Mouse (Mus musculus): Measurements from ENCODE around the gene Lrrc9. TPM values are rescaled to one million over a fixed set of nuclear protein-coding genes. Genes with fewer than 3 reads are reported as not detected.

Gene Lrrc9
- 0.22 and 0.30 TPM in 2 replicates for polyA plus RNA-seq (2016; fragmentation: Nextera tagmentation; extraction: Ambion mirVana)

- ATAC-seq, result peak; percentile 86
- Histone ChIP-seq H3K4me3 (peak within 1 kb of the TSS; percentile 43), H3K36me3 (no peaks in the 10 kb centered on the region), H3K4me2 (peak within 1 kb of the TSS; percentile 65), H3K9ac (no peak within 1 kb of the TSS), H3K9me3 (replicated peaks) (no peaks in the 10 kb centered on the region), H3K27me3 (replicated peaks) (no peaks in the 10 kb centered on the region), H3K4me1 (peaks cover 5% of the 10 kb centered on the region; the same call in 1 of the 2 replicates), H3K27ac (no peak within 1 kb of the TSS)
- 2% methylated on average over 31 of the region's 31 CpGs for WGBS (ENCODE audit: insufficient replicate concordance)
Observed at GRCm38 (mm10) chr12:72441839-72442576, at the start of gene Lrrc9. Lrrc9 (plus strand) TSS chr12:72441866.

DNA sequence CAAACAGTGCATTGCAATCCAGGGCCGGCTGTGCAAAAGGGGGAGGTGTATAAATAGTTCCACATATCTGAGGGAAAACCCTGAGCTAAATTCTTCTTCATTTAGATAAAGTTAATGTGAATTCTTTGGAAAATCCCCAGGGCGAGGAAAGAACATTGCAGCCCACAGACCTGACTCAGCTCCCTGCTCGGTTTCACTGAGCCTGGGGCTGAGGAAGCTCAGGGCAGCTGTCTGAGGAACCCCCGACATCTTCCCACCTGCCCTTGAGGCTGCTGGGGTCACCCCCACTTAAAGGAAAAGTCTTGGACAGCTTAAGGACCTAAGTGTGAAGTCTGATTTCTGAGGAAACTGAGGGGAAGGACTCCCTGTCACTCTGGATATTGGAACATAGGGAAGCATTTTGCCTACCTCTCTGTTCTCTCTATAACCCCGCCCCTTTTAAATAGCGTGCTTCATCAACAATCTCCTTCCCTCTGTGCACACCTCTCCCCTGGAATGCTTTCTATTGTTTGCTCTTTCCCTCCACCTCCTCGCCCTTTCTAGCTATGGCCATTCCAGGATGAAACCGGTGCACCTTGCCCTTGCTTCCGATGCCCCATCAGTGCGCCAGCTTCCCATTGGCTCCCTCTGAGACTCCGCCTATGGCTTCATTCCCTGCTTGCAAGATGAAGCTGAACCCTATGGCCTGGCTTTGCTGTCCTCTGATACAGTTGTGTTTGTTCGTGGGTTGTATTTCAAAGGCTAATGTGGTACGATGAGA lies 48.4 kb upstream of the Lrrc9 start:
- 50% methylated on average over 13 of the region's 13 CpGs for WGBS (ENCODE audit: insufficient replicate concordance)

GRCm38 (mm10) chr12:72405031-72405430 lies 36.6 kb upstream of the Lrrc9 start:
- Histone ChIP-seq H3K36me3 (no peaks in the 10 kb centered on the region), H3K9me3 (replicated peaks) (no peaks in the 10 kb centered on the region), H3K4me1 (peaks cover 11% of the 10 kb centered on the region; the same call in 1 of the 2 replicates), H3K9ac (no peak overlapping the region), H3K27me3 (replicated peaks) (peaks cover 33% of the 10 kb centered on the region), H3K4me2 (no peak overlapping the region), H3K4me3 (no peak overlapping the region), H3K27ac (no peak overlapping the region)
- no peak for ATAC-seq
- 64% methylated on average over 5 of the region's 5 CpGs for WGBS (ENCODE audit: insufficient replicate concordance)

More for the DNA sequence above, 48.4 kb upstream of the Lrrc9 start:
- Histone ChIP-seq H3K9ac (no peak overlapping the region), H3K4me3 (no peak overlapping the region), H3K9me3 (replicated peaks) (no peaks in the 10 kb centered on the region), H3K4me2 (no peak overlapping the region), H3K36me3 (no peaks in the 10 kb centered on the region), H3K27me3 (replicated peaks) (no peaks in the 10 kb centered on the region), H3K27ac (no peak overlapping the region), H3K4me1 (no peaks in the 10 kb centered on the region)
- no peak for ATAC-seq

- Histone ChIP-seq H3K9ac (no peak overlapping the region), H3K9me3 (replicated peaks) (no peaks in the 10 kb centered on the region), H3K27ac (no peak overlapping the region), H3K4me1 (peaks cover 11% of the 10 kb centered on the region; the same call in 1 of the 2 replicates), H3K4me2 (peak overlapping the region; percentile 73), H3K27me3 (replicated peaks) (peaks cover 43% of the 10 kb centered on the region), H3K36me3 (no peaks in the 10 kb centered on the region), H3K4me3 (no peak overlapping the region)
- WGBS (ENCODE audit: insufficient replicate concordance), result 13% methylated on average over 11 of the region's 11 CpGs
- no peak for ATAC-seq
Observed at GRCm38 (mm10) chr12:72407146-72407545, 34.5 kb upstream of the Lrrc9 start.

GRCm38 (mm10) chr12:72407721-72408110 lies 34.0 kb upstream of the Lrrc9 start:
- WGBS (ENCODE audit: insufficient replicate concordance), result 0% methylated on average over 17 of the region's 17 CpGs
- Histone ChIP-seq H3K4me1 (peaks cover 11% of the 10 kb centered on the region; the same call in 1 of the 2 replicates), H3K27ac (no peak overlapping the region), H3K4me3 (peak overlapping the region; percentile 54), H3K9me3 (replicated peaks) (no peaks in the 10 kb centered on the region), H3K4me2 (peak overlapping the region; percentile 73), H3K36me3 (no peaks in the 10 kb centered on the region), H3K27me3 (replicated peaks) (peaks cover 43% of the 10 kb centered on the region), H3K9ac (no peak overlapping the region)
- ATAC-seq, result no peak

- peaks cover 11% of the 10 kb centered on the region; the same call in 1 of the 2 replicates for H3K4me1 ChIP-seq
- no peak overlapping the region for H3K9ac ChIP-seq
- no peak overlapping the region for H3K27ac ChIP-seq
- H3K27me3 ChIP-seq (replicated peaks), result peaks cover 43% of the 10 kb centered on the region
- no peaks in the 10 kb centered on the region for H3K9me3 ChIP-seq (replicated peaks)
- 1% methylated on average over 48 of the region's 63 CpGs for WGBS (ENCODE audit: insufficient replicate concordance)
- H3K4me3 ChIP-seq, result peak overlapping the region; percentile 54
- 0 out of 2 replicates have a peak, but pooled peaks have one; percentile 21 for ATAC-seq
- H3K4me2 ChIP-seq, result peak overlapping the region; percentile 73
- H3K36me3 ChIP-seq, result no peaks in the 10 kb centered on the region
Observed at GRCm38 (mm10) chr12:72408111-72408891, 33.4 kb upstream of the Lrrc9 start.

DNA sequence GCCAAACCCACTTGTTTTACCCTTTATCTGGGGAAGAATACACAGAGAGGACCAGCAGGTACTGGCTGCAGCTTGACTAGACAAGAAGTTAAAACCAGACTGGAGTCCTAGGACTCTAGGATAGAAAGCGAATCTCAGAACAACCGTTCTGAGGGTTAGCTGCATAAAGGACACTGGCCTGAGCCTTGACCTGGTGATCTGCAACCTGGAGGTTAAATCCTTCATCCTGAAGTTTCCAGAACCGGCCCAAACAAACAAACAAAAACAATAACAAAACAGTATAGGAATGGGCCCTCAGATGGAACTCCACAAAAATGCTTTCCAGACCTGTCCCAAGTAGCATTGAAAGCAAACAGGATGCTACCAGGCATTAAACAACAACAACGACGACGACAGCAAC lies 32.7 kb upstream of the Lrrc9 start, which contains the start of gene Rtn1:
TSS of gene Rtn1 (minus strand) at position 101 of the 400 bp plus-strand sequence.
- H3K9ac ChIP-seq, result no peak within 1 kb of the TSS
- no peaks in the 10 kb centered on the region for H3K36me3 ChIP-seq
- H3K9me3 ChIP-seq (replicated peaks), result no peaks in the 10 kb centered on the region
- H3K27ac ChIP-seq, result no peak within 1 kb of the TSS
- H3K27me3 ChIP-seq (replicated peaks), result peaks cover 43% of the 10 kb centered on the region
- H3K4me1 ChIP-seq, result peaks cover 11% of the 10 kb centered on the region; the same call in 1 of the 2 replicates
- WGBS (ENCODE audit: insufficient replicate concordance), result 38% methylated on average over 6 of the region's 6 CpGs
- peak within 1 kb of the TSS; percentile 73 for H3K4me2 ChIP-seq
- peak within 1 kb of the TSS; percentile 54 for H3K4me3 ChIP-seq
- ATAC-seq, result no peak

- no peaks in the 10 kb centered on the region for H3K9me3 ChIP-seq (replicated peaks)
- no peaks in the 10 kb centered on the region for H3K36me3 ChIP-seq
- no peak overlapping the region for H3K4me2 ChIP-seq
- no peak for ATAC-seq
- 22% methylated on average over 3 of the region's 3 CpGs for WGBS (ENCODE audit: insufficient replicate concordance)
- H3K4me1 ChIP-seq, result no peaks in the 10 kb centered on the region
- H3K9ac ChIP-seq, result no peak overlapping the region
- no peak overlapping the region for H3K4me3 ChIP-seq
- H3K27ac ChIP-seq, result no peak overlapping the region
- no peaks in the 10 kb centered on the region for H3K27me3 ChIP-seq (replicated peaks)
Observed at GRCm38 (mm10) chr12:72417762-72418161, 23.9 kb upstream of the Lrrc9 start.

DNA sequence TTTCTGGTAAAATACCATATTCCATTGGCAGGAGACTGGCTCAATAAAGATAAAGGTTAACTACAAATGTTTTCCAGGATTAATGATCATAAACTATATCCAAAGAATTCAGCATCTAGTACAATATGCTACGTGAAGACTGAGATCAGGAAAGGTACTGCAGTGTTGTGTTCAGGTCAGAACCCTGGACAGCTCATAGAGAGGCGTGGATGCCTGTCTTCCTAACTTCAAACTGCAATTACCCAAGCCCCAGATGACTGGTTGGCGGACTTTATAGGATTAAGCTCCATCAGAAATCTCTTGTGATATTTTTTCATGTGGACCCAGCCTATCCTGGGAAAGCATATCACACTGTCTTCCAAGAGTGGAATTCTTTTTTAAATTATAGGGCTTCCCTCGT lies 19.0 kb upstream of the Lrrc9 start:
- H3K4me1 ChIP-seq, result no peaks in the 10 kb centered on the region
- no peaks in the 10 kb centered on the region for H3K9me3 ChIP-seq (replicated peaks)
- no peak for ATAC-seq
- no peak overlapping the region for H3K4me3 ChIP-seq
- no peak overlapping the region for H3K27ac ChIP-seq
- no peak overlapping the region for H3K4me2 ChIP-seq
- no peaks in the 10 kb centered on the region for H3K27me3 ChIP-seq (replicated peaks)
- H3K36me3 ChIP-seq, result no peaks in the 10 kb centered on the region
- H3K9ac ChIP-seq, result no peak overlapping the region
- 33% methylated on average over 4 of the region's 4 CpGs for WGBS (ENCODE audit: insufficient replicate concordance)

DNA sequence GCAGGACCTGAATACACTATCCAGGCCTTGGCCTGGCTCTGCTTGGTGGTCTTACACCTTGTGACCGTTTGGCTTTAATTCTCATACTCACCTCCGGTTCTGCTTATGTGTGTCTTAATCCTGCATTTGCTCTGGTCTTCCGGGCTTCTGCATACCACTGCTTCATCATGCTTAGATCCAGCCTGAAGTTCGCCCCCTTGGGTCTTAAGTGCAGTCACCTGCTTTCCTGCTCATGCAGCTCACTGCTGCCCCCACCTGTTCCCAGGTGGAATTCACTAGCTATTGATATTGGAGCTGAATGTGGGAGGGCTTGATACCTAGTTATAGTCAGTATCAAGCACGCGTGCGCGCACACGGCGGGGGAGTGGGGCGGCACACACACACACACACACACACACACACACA lies 13.9 kb upstream of the Lrrc9 start:
- 27% methylated on average over 11 of the region's 11 CpGs for WGBS (ENCODE audit: insufficient replicate concordance)
- H3K4me1 ChIP-seq, result no peaks in the 10 kb centered on the region
- H3K27ac ChIP-seq, result no peak overlapping the region
- H3K4me3 ChIP-seq, result no peak overlapping the region
- no peak overlapping the region for H3K9ac ChIP-seq
- H3K4me2 ChIP-seq, result no peak overlapping the region
- H3K27me3 ChIP-seq (replicated peaks), result no peaks in the 10 kb centered on the region
- no peaks in the 10 kb centered on the region for H3K36me3 ChIP-seq
- H3K9me3 ChIP-seq (replicated peaks), result no peaks in the 10 kb centered on the region
- peak; percentile 37; the same call in 1 of the 2 replicates for ATAC-seq

DNA sequence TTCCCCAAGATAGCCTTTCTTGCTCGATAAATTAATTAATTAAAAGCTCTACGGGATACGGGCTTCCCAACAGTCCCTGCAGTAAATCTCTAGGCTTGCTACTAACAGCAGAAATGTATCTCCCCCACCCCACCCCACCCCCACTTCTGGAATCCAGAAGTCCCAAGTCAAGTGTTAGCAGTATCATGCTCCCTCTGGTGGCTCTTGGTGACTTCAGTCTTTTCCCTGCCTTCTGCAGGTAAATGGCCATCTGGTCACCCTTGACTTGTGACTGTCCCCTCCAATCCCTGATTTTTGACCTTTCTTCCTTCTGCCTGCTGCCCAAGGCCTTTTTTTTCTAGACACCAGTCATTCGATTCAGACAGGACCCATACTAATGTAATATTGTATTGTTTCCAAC lies 9.5 kb upstream of the Lrrc9 start:
- 57% methylated on average over 4 of the region's 4 CpGs for WGBS (ENCODE audit: insufficient replicate concordance)
- Histone ChIP-seq H3K27me3 (replicated peaks) (no peaks in the 10 kb centered on the region), H3K27ac (no peak overlapping the region), H3K9me3 (replicated peaks) (no peaks in the 10 kb centered on the region), H3K4me3 (no peak overlapping the region), H3K4me2 (no peak overlapping the region), H3K9ac (no peak overlapping the region), H3K36me3 (no peaks in the 10 kb centered on the region), H3K4me1 (no peaks in the 10 kb centered on the region)
- ATAC-seq, result no peak
